Mouse (Mus musculus) G1E (cell line): ENCODE results near the gene Pbx4. TPM values are rescaled to one million over a fixed set of nuclear protein-coding genes. Genes with fewer than 3 reads are reported as not detected.

Source experiments
- ATAC-seq: 2 replicates; pipeline ENCODE4 v1.8.0; 2016; ENCODE audit warnings: mild to moderate bottlenecking; ENCODE audit not compliant: insufficient number of reproducible peaks, poor library complexity, low FRiP score, severe bottlenecking; ENCODE audit errors: extremely low read depth
- DNase-seq: peaks from one replicate; pipeline ENCODE4 v3.0.0; 2012; ENCODE audit warnings: low spot score
- H3K27me3 ChIP-seq: 2 replicates; pipeline ENCODE4 v1.6.1; 2012; ENCODE audit warnings: mild to moderate bottlenecking, low read length, inconsistent platforms; ENCODE audit not compliant: insufficient read depth
- H3K36me3 ChIP-seq: replicated peaks from 2 replicates; pipeline ENCODE3; 2012; ENCODE audit warnings: mild to moderate bottlenecking, inconsistent platforms
- H3K4me1 ChIP-seq: 2 replicates; pipeline ENCODE4 v1.6.1; 2012; ENCODE audit warnings: low read depth, low read length, inconsistent platforms, mixed read lengths; ENCODE audit not compliant: insufficient read depth
- H3K4me3 ChIP-seq: 2 replicates; pipeline ENCODE4 v1.5.1; 2012; ENCODE audit warnings: low read depth, mild to moderate bottlenecking, inconsistent platforms, low read length, moderate library complexity, mixed read lengths
- H3K9me3 ChIP-seq: replicated peaks from 2 replicates; pipeline ENCODE4 v1.6.1; 2012; ENCODE audit warnings: inconsistent platforms
- CTCF ChIP-seq: IDR thresholded peaks from 2 replicates; pipeline ENCODE4 v1.5.1; 2012; ENCODE audit warnings: low read depth, low read length, inconsistent platforms, mixed read lengths
- GATA1 ChIP-seq: IDR thresholded peaks from 2 replicates; pipeline ENCODE4 v1.6.1; 2012; ENCODE audit warnings: borderline replicate concordance, low read length, inconsistent platforms, mixed read lengths
- GATA2 ChIP-seq: IDR thresholded peaks from 2 replicates; pipeline ENCODE4 v1.6.1; 2012; ENCODE audit warnings: low read depth, low read length, inconsistent platforms, borderline replicate concordance
- POLR2AphosphoS5 ChIP-seq: IDR thresholded peaks from 2 replicates; pipeline ENCODE4 v1.6.1; 2012; ENCODE audit warnings: low read depth, low read length, inconsistent platforms; ENCODE audit not compliant: insufficient replicate concordance
- TAL1 ChIP-seq: conservative IDR thresholded peaks from 2 replicates; pipeline ENCODE4 v1.6.1; 2012; ENCODE audit warnings: low read depth, low read length, inconsistent platforms, mixed read lengths
- polyA plus RNA-seq: library from polyadenylated mRNA; stranded (reverse); fragments of >175 nt; gene quantifications from 2 replicates; pipeline ENCODE4 v1.2.3, GENCODE M21; 2012
- total RNA-seq, 2 experiments: library from RNA; stranded (forward) in 1 of 2; stranded (reverse) in 1 of 2; fragments of 200-1000 nt in 1 of 2; fragments of >200 nt in 1 of 2; fragmentation: Nextera tagmentation in 1 of 2; gene quantifications; 2 replicates each; pipeline ENCODE4 v1.2.3; 2014 to 2017

Pbx4 gene
- total and polyA plus RNA-seq, 3 experiments = 2.0 to 4.4 (median 2.0) TPM

DNA sequence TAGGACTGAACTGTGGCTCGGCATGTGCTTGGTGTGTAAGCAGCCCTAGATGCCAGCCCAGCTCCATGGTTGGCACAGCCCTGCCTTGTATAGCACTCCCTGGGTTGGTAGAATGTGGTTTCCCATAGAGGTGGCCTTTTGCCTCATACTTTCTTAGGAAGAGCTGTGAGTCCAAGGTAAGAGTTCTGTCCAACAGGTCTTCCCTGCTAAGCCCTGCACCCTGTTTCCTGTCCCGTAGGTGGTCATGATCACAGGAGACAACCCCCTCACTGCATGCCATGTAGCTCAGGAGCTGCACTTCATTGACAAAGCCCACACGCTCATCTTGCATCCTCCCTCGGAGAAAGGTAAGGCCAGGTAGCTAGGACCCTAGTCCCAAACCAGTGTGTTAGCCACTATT is 30.5 kb upstream of the Pbx4 start:
- ATAC-seq (no peak), DNase-seq (no peak)
- TF ChIP-seq GATA2 (no peak), POLR2AphosphoS5 (no peak), TAL1 (no peak), GATA1 (no peak), CTCF (no peak)
- Histone ChIP-seq H3K9me3 (no peaks in the 10 kb centered on the region), H3K27me3 (no peaks in the 10 kb centered on the region), H3K36me3 (peaks cover 98% of the 10 kb centered on the region), H3K4me1 (peaks cover 32% of the 10 kb centered on the region), H3K4me3 (no peak overlapping the region)

- Histone ChIP-seq H3K4me1 (peaks cover 32% of the 10 kb centered on the region), H3K9me3 (no peaks in the 10 kb centered on the region), H3K4me3 (no peak overlapping the region), H3K36me3 (peaks cover 98% of the 10 kb centered on the region), H3K27me3 (no peaks in the 10 kb centered on the region)
- no peak for DNase-seq
- ATAC-seq = no peak
- TF ChIP-seq GATA2 (no peak), GATA1 (no peak), CTCF (no peak), TAL1 (no peak), POLR2AphosphoS5 (no peak)
These were observed 30.1 kb upstream of the Pbx4 start for GRCm38 (mm10) chr8:69802216-69802615.

- H3K27me3 ChIP-seq = no peaks in the 10 kb centered on the region
- ATAC-seq (no peak), DNase-seq (no peak)
- peaks cover 41% of the 10 kb centered on the region for H3K4me1 ChIP-seq
- no peak overlapping the region for H3K4me3 ChIP-seq
- TF ChIP-seq GATA2 = no peak
- TF ChIP-seq GATA1 = no peak
- TF ChIP-seq CTCF = no peak
- no peak for TF ChIP-seq POLR2AphosphoS5
- TF ChIP-seq TAL1 = no peak
- no peaks in the 10 kb centered on the region for H3K9me3 ChIP-seq
- H3K36me3 ChIP-seq = peaks cover 98% of the 10 kb centered on the region
These were observed 28.9 kb upstream of the Pbx4 start for GRCm38 (mm10) chr8:69803366-69803765.

- DNase-seq (no peak), ATAC-seq (no peak)
- H3K27me3 ChIP-seq = no peaks in the 10 kb centered on the region
- no peak for TF ChIP-seq CTCF
- H3K4me3 ChIP-seq = no peak overlapping the region
- H3K4me1 ChIP-seq = peaks cover 49% of the 10 kb centered on the region
- peaks cover 91% of the 10 kb centered on the region for H3K36me3 ChIP-seq
- no peaks in the 10 kb centered on the region for H3K9me3 ChIP-seq
These were observed 27.8 kb upstream of the Pbx4 start for GRCm38 (mm10) chr8:69804537-69804936.

GRCm38 (mm10) chr8:69805086-69805485 is 27.2 kb upstream of the Pbx4 start:
- Histone ChIP-seq H3K27me3 (no peaks in the 10 kb centered on the region), H3K9me3 (no peaks in the 10 kb centered on the region), H3K4me1 (peaks cover 55% of the 10 kb centered on the region), H3K36me3 (peaks cover 91% of the 10 kb centered on the region), H3K4me3 (peak overlapping the region; percentile 24; the same call in 1 of the 2 replicates)
- no peak for ATAC-seq
- no peak for DNase-seq
- TF ChIP-seq GATA2 (no peak), GATA1 (no peak), TAL1 (no peak), POLR2AphosphoS5 (no peak), CTCF (no peak)

DNA sequence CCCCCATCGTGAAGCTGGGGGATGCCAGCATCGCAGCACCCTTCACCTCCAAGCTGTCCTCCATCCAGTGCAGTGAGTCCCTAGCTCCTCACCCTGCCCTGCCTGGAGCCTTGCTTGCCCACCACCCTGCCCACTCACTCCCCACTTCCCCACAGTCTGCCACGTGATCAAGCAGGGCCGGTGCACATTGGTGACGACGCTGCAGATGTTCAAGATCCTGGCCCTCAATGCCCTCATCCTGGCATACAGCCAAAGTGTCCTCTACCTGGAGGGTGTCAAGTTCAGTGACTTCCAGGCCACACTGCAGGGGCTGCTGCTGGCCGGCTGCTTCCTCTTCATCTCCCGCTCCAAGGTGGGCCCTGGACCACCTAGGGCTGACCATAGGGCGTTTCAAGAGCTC is 26.8 kb upstream of the Pbx4 start:
- peaks cover 91% of the 10 kb centered on the region for H3K36me3 ChIP-seq
- ATAC-seq (no peak), DNase-seq (no peak)
- peak overlapping the region; percentile 24; the same call in 1 of the 2 replicates for H3K4me3 ChIP-seq
- H3K9me3 ChIP-seq = no peaks in the 10 kb centered on the region
- H3K27me3 ChIP-seq = no peaks in the 10 kb centered on the region
- peaks cover 59% of the 10 kb centered on the region for H3K4me1 ChIP-seq
- TF ChIP-seq POLR2AphosphoS5 (no peak), GATA2 (no peak), CTCF (no peak), GATA1 (no peak)

DNA sequence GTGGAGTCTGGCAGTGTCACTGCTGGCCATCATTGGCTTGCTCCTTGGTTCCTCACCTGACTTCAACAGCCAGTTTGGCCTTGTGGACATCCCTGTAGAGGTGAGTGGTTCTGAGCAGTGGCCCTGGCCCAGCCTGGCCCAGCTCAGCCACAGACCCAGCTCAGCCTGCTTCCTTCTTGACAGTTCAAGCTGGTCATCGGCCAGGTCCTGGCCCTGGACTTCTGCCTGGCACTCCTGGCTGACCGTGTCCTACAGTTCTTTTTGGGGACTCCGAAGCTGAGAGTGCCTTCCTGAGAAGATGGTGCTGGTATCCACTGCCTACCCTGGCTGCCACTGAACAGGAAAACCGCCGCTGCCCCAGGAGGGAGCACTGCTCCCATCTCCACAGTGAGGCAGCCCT is 25.1 kb upstream of the Pbx4 start:
- ATAC-seq (no peak), DNase-seq (no peak)
- H3K36me3 ChIP-seq = peaks cover 92% of the 10 kb centered on the region
- no peak overlapping the region for H3K4me3 ChIP-seq
- H3K4me1 ChIP-seq = peaks cover 64% of the 10 kb centered on the region
- TF ChIP-seq GATA1 (no peak), TAL1 (no peak), GATA2 (no peak), CTCF (no peak), POLR2AphosphoS5 (no peak)
- H3K9me3 ChIP-seq = no peaks in the 10 kb centered on the region
- no peaks in the 10 kb centered on the region for H3K27me3 ChIP-seq
